Mouse (Mus musculus) spleen, postnatal 10 days (tissue): ENCODE results near the gene Desi1.

Experiments used
- DNase-seq, 2 experiments: peaks; one replicate each; pipeline ENCODE4 v3.0.0; 2021 to 2022; ENCODE audit warnings: low spot score in 2 of 2

Desi1 gene

DNA sequence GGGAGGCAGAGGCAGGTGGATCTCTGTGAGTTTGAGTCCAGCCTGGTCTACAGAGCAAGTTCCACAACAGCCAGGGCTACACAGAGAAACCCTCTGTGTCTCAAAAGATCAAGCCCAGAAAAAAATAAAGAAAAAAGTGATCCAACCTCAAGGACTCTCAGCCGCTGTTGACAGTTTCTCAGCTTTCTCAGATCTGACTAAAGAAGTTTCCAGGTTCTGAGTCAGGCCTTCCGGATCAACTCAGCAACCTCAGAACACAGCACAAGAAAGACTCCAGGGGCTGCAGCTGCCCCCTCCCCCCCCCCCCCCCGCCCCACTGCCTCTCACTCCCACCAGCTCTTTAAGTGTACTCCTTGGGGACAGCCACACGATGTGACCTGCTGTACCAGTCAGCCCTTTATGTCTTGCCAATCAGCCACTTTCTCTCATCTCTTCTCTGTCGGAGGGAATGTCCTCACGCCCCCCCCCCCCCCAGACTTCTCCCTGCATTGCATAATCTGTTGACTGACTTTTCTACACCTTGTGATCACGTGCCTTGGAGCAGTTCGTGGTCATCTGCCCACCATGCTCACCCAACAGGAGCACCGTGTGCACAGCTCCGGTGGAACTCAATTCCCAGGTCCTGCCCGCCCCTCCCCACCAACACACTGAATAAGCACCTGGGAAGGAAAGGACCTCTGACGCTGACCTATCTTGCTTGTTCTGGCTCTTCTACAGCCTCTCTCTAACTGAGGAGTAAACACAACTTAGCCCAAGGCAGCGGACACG is 67.4 kb downstream of the Desi1 start:
- no peak for DNase-seq

DNA sequence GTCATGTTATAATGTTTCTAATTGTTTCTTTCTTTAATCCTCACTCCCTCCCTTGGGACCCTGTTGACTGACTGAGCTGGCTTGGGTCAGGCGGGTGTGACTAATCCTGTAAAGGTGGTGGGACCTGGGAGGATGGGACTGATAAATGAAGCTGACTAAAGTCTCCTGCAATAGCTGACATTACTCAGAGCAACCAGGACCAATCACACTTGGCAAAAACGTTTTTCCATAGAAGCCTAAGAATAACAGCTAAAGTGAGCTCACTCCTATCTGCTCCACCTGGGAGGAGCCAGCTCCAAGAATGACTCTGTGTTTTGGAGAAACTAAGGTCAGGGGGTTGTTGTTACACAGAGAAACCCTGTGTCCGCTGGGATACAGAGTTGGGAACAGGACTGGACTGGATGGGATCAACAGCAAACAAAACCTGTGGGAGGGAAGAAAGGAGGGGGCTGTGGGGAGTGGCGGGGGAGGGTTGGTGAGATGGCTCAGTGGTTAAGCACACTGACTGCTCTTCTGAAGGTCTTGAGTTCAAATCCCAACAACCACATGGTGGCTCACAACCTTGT is 68.6 kb downstream of the Desi1 start:
- no peak for DNase-seq

GRCm38 (mm10) chr15:81964262-81964661 is 69.4 kb downstream of the Desi1 start:
- no peak for DNase-seq

DNA sequence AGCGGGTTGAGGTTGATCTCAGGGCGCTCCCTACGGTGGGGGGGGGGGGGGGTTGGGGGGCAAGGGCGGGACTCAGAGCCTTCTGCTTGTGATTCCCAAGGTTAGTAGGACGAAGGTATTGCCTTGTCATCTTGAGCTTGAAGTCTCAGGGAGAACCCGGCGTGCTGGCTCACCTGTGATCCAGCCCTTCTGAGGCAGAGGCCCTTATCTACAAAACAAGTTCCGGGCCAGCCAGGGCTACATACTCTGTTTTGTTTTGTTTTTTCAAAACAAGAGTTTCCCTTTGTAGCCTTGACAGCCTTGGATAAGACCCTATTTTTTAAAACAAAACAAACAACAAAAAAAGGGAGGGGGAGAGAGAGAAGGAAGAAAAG is 72.6 kb downstream of the Desi1 start:
- no peak for DNase-seq

DNA sequence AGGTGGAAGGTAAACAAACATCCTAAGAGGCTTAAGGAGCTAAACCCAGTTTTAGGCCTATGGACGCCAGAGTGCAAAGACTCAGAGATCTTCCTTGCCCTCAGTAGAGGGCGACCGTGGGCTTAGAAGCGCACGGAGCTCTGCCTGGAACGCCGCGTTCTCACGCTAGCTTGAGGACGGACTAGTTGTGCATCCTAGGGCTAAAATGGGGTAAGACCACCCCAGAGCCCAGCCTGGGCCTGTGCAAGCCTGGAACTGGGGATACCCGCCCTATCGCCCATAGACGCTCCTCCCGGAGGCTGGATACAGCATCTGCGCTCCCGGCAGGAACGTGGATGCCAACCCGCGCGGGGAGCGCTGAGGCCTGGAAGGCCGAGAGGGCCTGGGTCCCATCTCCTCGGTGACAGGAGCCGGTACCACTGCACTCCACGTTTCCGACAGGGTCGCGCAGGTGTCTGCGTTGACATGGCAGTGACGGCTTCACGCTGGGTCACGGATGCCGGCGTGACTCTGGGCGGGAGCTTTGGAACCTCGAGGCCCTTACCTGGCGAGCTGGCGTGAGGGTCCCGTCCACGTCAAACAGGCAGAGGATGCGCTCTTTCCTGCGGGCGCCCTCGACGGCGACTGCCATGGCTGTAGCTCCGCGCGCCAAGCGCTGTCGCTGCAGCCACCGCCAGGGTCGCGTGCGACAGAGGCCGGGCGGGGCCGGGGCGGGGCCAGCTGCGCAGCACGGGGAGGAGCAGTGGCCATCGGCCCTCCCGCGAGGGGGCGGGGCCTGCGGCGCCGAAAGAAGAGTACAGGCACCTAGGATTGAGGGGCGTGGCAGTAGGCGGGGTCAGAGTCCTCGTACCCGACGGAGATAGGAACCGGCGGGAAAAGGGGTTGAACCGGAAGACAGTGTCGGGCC is 73.2 kb downstream of the Desi1 start, which contains the start of gene Pmm1:
Pmm1 (minus strand) TSS at position 760 of the 907 bp plus-strand sequence.
- DNase-seq = peak; percentile 98 to 100

DNA sequence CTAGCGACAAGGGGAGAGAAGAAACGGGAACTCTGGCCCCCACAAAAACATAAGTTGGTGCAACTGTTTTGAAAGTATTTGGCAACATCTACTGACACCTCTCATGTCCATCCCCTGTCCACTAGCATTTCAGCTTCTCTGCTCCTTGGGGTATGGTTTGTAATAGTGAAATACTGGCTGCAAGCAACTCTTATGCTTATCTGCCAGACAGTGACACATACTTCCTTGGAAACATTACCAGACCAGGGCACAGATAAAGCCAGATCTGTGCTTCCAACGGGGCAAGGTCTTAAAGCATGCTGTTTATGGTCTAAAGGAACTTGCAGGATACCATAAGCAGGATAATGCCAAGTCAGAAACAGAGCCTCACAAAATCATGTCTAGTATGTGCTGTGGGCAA is 74.8 kb downstream of the Desi1 start:
- DNase-seq = no peak

DNA sequence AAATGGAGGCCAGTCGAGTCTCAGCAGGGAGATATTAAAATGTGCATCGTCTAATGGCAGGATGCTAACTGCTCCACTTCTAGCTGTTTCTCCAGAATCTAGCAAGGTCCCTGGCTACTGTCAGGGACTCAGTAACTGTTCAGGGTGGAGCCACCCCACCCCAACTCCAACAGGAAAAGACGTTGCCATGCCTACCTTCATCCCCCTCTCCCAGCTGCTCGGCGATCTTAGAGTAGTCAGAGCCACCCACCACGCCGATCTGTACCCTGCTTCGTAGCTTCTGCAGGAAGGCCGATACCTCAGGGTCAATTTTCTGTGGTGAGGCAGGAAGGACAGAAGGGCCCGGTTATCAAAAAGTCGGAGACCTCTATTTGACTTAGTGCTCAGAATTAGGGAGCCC is 76.1 kb downstream of the Desi1 start:
- DNase-seq = no peak

- DNase-seq = peak; percentile 45 to 69
Measured at GRCm38 (mm10) chr15:81956457-81956856, 77.2 kb downstream of the Desi1 start.

GRCm38 (mm10) chr15:81955414-81955813 is 78.2 kb downstream of the Desi1 start:
- no peak for DNase-seq

DNA sequence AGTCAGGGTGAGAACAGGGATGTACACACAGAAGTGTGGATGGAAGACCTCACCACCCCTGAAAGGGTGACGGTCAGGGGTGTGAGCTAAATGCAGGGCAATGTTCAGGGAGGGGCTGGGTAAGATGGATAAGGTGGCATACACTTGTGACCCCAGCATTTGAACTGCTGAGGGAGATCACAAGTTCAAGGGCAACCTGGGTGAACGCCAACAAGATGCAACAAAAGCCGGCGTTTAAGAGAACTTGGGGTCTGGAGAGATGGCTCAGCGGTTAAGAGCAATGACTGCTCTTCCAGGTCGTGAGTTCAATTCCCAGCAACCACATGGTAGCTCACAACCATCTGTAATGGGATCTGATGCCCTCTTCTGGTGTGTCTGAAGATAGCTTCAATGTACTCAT is 78.9 kb downstream of the Desi1 start:
- no peak for DNase-seq

GRCm38 (mm10) chr15:81954151-81954583 is 79.5 kb downstream of the Desi1 start:
- no peak for DNase-seq

DNA sequence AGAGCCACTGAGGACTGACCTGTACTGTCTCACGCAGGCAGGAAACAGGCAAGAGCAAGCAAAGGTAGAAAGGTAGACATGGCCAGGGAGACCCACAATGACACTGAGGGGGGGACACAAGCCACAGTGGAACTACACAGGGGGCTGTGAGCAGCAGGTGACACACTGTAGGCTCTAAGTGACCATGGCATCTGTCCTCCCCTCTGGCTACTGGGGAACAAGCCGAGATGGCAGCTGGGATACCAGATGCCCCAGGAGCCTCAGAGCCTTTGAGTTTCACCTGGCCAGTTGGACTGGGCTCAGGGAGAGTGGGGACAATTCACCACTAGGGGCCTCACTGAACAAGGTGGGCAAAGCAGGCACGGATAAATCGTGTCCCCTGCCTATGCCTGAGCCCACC is 81.4 kb downstream of the Desi1 start:
- DNase-seq = no peak

GRCm38 (mm10) chr15:81951159-81951558 is 82.5 kb downstream of the Desi1 start:
- no peak for DNase-seq

GRCm38 (mm10) chr15:81950716-81951115 is 82.9 kb downstream of the Desi1 start:
- no peak for DNase-seq

DNA sequence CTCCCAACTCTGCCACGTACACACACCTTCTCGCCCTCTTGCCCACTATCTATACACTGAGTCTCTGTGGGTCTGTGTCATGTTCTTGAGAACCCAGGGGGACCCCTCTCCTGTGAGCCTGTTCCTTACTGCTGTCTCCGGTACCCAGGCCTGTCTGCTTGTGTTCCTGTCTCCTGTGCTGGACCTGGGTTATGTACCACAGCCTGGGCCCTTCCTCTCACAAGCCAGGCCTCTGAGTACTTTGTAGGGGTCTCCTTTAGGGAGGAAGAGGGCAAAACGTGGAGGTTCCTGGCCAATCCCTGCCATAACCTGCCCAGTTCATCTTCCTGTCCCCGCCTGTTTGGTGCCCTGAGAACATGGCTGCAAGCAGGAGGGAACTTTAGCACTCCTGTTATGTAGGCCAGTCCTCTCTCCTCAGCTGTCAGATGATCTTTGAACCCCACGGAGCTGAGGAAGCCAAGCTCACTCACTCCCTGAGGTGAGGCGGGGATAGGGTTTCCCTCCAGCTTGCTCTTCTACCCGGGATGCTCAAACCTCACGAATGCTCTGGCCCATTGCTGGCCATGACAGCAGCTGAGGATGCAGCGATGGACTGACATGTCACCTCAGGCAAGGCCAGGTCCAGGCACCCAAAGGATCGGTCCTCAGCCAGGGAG is 84.1 kb downstream of the Desi1 start:
- DNase-seq = no peak

DNA sequence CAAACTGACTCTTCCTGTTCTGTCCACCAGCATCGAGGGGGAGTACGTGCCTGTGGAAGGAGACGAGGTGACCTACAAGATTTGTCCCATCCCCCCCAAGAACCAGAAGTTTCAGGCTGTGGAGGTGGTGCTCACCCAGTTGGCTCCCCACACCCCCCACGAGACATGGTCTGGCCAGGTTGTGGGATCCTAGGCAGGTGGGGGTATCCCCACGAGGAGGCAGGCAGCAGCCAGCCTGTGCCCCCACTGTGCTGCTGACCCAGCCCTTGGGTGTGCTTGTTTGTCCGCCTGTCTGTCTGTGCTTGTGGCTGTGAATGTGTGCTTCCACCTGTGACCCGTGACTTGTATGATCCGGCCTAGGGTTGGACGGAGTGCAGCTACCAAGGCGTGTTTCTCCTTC is 84.6 kb downstream of the Desi1 start:
- no peak for DNase-seq

DNA sequence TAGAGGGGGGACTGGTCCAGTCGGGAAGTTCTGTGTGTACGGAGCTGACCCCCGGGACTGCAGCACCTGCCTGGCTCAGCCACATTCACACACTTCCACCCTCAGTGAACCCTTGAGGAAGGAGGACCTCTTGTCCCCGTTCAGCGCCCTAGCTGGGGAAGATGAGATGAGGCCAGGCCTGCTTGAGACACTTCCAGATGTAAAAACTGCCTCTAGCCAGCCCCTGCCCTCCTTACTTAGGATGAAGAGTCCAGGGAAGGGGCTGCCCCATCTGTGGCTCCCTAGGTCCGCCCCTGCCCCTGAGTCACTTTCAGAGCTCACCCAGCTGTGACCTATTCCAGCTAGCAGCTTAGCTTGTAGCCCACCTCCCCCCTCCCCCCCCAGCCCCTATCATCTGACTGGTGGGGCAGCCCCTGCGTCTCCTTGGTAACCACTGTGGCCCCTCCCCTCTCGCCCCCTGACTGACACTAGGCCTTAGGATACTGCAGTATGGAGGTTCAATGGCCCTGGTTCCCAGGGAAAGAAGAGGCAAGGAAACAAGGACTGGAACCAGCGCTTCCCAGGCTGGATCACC is 90.4 kb downstream of the Desi1 start:
- no peak for DNase-seq
